Mouse (Mus musculus): Measurements from ENCODE around the gene Parg. TPM values are rescaled to one million over a fixed set of nuclear protein-coding genes. Genes with fewer than 3 reads are reported as not detected.
"Not testable (repeated sequence)": the region's sequence is repeated elsewhere in the genome, so short reads cannot be mapped to it uniquely, and the experiment has no call there.

Gene Parg
- polyA plus RNA-seq, 1 experiment from 2014 or later: 37.2 TPM

GRCm38 (mm10) chr14:32192437-32192836 is 9.3 kb upstream of the Parg start:
- Histone ChIP-seq H3K36me3 (ENCODE audit: control insufficient read depth, insufficient read depth, low read length) (peaks cover 38% of the 10 kb centered on the region), H3K4me3 (ENCODE audit: low read depth, low read length) (no peak overlapping the region), H3K27me3 (replicated peaks; ENCODE audit: control insufficient read depth, insufficient read depth, low read length) (no peaks in the 10 kb centered on the region), H3K27ac (ENCODE audit: low read depth, low read length) (no peak overlapping the region), H3K9me3 (ENCODE audit: control insufficient read depth, low read length) (no peaks in the 10 kb centered on the region), H3K4me1 (replicated peaks; ENCODE audit: control insufficient read depth, insufficient read depth, low read length) (no peaks in the 10 kb centered on the region), H3K4me2 (no peak overlapping the region), H3K9ac (ENCODE audit: low read depth, low read length) (no peak overlapping the region)
- DNase-seq (ENCODE audit: low spot score): peak; percentile 49
- ATAC-seq (replicated peaks; ENCODE audit: low FRiP score): no peak
- 39% methylated on average over 3 of the region's 3 CpGs for WGBS

DNA sequence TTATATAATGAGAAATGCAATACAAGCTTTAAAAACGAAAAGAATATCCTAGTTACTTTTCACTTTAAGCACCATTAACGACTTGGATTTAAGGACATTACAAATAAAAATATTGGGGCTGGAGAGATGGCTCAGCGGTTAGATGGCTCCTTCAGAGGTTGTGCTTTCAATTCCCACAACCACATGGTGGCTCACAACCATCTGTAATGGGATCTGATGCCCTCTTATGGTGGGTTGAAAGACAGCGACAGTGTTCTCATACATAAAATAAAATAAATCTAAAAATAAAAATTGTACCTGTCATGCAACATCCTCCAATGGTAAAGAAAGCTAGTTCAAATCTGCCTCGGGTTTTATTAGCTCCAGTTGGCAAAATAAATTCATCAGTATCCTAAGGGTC is 8.2 kb upstream of the Parg start:
- H3K9me3 ChIP-seq (ENCODE audit: control insufficient read depth, low read length); DNase-seq (ENCODE audit: low spot score); H3K27me3 ChIP-seq (replicated peaks; ENCODE audit: control insufficient read depth, insufficient read depth, low read length); ATAC-seq (replicated peaks; ENCODE audit: low FRiP score); H3K4me1 ChIP-seq (replicated peaks; ENCODE audit: control insufficient read depth, insufficient read depth, low read length); H3K27ac ChIP-seq (ENCODE audit: low read depth, low read length); H3K9ac ChIP-seq (ENCODE audit: low read depth, low read length); H3K4me3 ChIP-seq (ENCODE audit: low read depth, low read length); H3K4me2 ChIP-seq: not testable (repeated sequence)
- H3K36me3 ChIP-seq (ENCODE audit: control insufficient read depth, insufficient read depth, low read length): peaks cover 39% of the 10 kb centered on the region
- 78% methylated on average over 5 of the region's 5 CpGs for WGBS

DNA sequence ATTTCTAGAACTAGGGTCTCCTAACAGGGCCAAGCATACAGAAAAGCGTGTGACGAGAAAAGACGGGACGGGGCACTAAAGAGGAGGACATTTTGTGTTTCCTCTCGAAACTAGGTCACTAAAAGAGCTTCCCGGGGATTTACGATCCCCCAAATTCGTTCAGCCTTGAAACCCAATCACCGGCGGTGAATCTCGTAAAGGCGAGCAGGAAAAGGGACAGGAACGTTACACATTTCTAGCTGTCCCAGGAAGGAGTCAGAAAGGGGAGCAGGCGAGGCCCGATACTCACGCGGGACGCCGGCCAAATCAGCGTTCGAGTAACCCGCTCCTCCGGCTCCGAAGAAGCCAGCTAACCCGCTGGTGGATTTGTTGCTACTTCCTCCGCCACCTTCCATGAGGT is 395 bp upstream of the Parg start:
- H3K4me3 ChIP-seq (ENCODE audit: low read depth, low read length): peak overlapping the region; percentile 99
- no peaks in the 10 kb centered on the region for H3K9me3 ChIP-seq (ENCODE audit: control insufficient read depth, low read length)
- ATAC-seq (replicated peaks; ENCODE audit: low FRiP score) (peak; percentile 18; the same call in 1 of the 2 replicates), DNase-seq (ENCODE audit: low spot score) (peak; percentile 57)
- no peak overlapping the region for H3K27ac ChIP-seq (ENCODE audit: low read depth, low read length)
- WGBS: under 1% methylated on average over 26 of the region's 26 CpGs
- peaks cover 23% of the 10 kb centered on the region for H3K36me3 ChIP-seq (ENCODE audit: control insufficient read depth, insufficient read depth, low read length)
- peak overlapping the region; percentile 90 for H3K4me2 ChIP-seq
- H3K27me3 ChIP-seq (replicated peaks; ENCODE audit: control insufficient read depth, insufficient read depth, low read length): no peaks in the 10 kb centered on the region
- H3K4me1 ChIP-seq (replicated peaks; ENCODE audit: control insufficient read depth, insufficient read depth, low read length): peaks cover 18% of the 10 kb centered on the region
- H3K9ac ChIP-seq (ENCODE audit: low read depth, low read length): peak overlapping the region; percentile 76

GRCm38 (mm10) chr14:32226601-32227000 is 24.9 kb downstream of the Parg start:
- no peak overlapping the region for H3K27ac ChIP-seq (ENCODE audit: low read depth, low read length)
- ATAC-seq (replicated peaks; ENCODE audit: low FRiP score) (no peak), DNase-seq (ENCODE audit: low spot score) (no peak)
- H3K4me3 ChIP-seq (ENCODE audit: low read depth, low read length): no peak overlapping the region
- no peak overlapping the region for H3K4me2 ChIP-seq
- H3K4me1 ChIP-seq (replicated peaks; ENCODE audit: control insufficient read depth, insufficient read depth, low read length): no peaks in the 10 kb centered on the region; the same call in 1 of the 2 replicates
- H3K36me3 ChIP-seq (ENCODE audit: control insufficient read depth, insufficient read depth, low read length): no peaks in the 10 kb centered on the region; the same call in 1 of the 2 replicates
- H3K9me3 ChIP-seq (ENCODE audit: control insufficient read depth, low read length): no peaks in the 10 kb centered on the region
- H3K9ac ChIP-seq (ENCODE audit: low read depth, low read length): no peak overlapping the region
- H3K27me3 ChIP-seq (replicated peaks; ENCODE audit: control insufficient read depth, insufficient read depth, low read length): no peaks in the 10 kb centered on the region

GRCm38 (mm10) chr14:32228996-32229395 is 27.2 kb downstream of the Parg start:
- H3K27ac ChIP-seq (ENCODE audit: low read depth, low read length): no peak overlapping the region
- under 1% methylated on average over 2 of the region's 2 CpGs for WGBS
- H3K9ac ChIP-seq (ENCODE audit: low read depth, low read length): no peak overlapping the region
- H3K36me3 ChIP-seq (ENCODE audit: control insufficient read depth, insufficient read depth, low read length): no peaks in the 10 kb centered on the region; the same call in 1 of the 2 replicates
- DNase-seq (ENCODE audit: low spot score) (no peak), ATAC-seq (replicated peaks; ENCODE audit: low FRiP score) (no peak)
- no peaks in the 10 kb centered on the region; the same call in 1 of the 2 replicates for H3K4me1 ChIP-seq (replicated peaks; ENCODE audit: control insufficient read depth, insufficient read depth, low read length)
- no peak overlapping the region for H3K4me3 ChIP-seq (ENCODE audit: low read depth, low read length)
- H3K27me3 ChIP-seq (replicated peaks; ENCODE audit: control insufficient read depth, insufficient read depth, low read length): no peaks in the 10 kb centered on the region
- no peak overlapping the region for H3K4me2 ChIP-seq
- H3K9me3 ChIP-seq (ENCODE audit: control insufficient read depth, low read length): no peaks in the 10 kb centered on the region

- no peak for ATAC-seq (replicated peaks; ENCODE audit: low FRiP score)
- DNase-seq (ENCODE audit: low spot score): no peak
- Histone ChIP-seq H3K9me3 (ENCODE audit: control insufficient read depth, low read length) (no peaks in the 10 kb centered on the region), H3K4me1 (replicated peaks; ENCODE audit: control insufficient read depth, insufficient read depth, low read length) (no peaks in the 10 kb centered on the region), H3K9ac (ENCODE audit: low read depth, low read length) (no peak overlapping the region), H3K4me2 (no peak overlapping the region), H3K27me3 (replicated peaks; ENCODE audit: control insufficient read depth, insufficient read depth, low read length) (no peaks in the 10 kb centered on the region), H3K27ac (ENCODE audit: low read depth, low read length) (no peak overlapping the region), H3K36me3 (ENCODE audit: control insufficient read depth, insufficient read depth, low read length) (peaks cover 5% of the 10 kb centered on the region; the same call in 1 of the 2 replicates), H3K4me3 (ENCODE audit: low read depth, low read length) (no peak overlapping the region)
- WGBS: 88% methylated on average over 4 of the region's 4 CpGs
These were observed 40.7 kb downstream of the Parg start for GRCm38 (mm10) chr14:32242401-32242800.

- DNase-seq (ENCODE audit: low spot score): no peak
- H3K27ac ChIP-seq (ENCODE audit: low read depth, low read length): no peak overlapping the region
- no peaks in the 10 kb centered on the region for H3K27me3 ChIP-seq (replicated peaks; ENCODE audit: control insufficient read depth, insufficient read depth, low read length)
- no peak for ATAC-seq (replicated peaks; ENCODE audit: low FRiP score)
- H3K9ac ChIP-seq (ENCODE audit: low read depth, low read length): no peak overlapping the region
- H3K9me3 ChIP-seq (ENCODE audit: control insufficient read depth, low read length): no peaks in the 10 kb centered on the region
- no peaks in the 10 kb centered on the region for H3K4me1 ChIP-seq (replicated peaks; ENCODE audit: control insufficient read depth, insufficient read depth, low read length)
- peaks cover 2% of the 10 kb centered on the region; the same call in 1 of the 2 replicates for H3K36me3 ChIP-seq (ENCODE audit: control insufficient read depth, insufficient read depth, low read length)
- no peak overlapping the region for H3K4me3 ChIP-seq (ENCODE audit: low read depth, low read length)
- H3K4me2 ChIP-seq: no peak overlapping the region
- 73% methylated on average over 2 of the region's 2 CpGs for WGBS
These were observed 44.3 kb downstream of the Parg start for GRCm38 (mm10) chr14:32246019-32246418.

DNA sequence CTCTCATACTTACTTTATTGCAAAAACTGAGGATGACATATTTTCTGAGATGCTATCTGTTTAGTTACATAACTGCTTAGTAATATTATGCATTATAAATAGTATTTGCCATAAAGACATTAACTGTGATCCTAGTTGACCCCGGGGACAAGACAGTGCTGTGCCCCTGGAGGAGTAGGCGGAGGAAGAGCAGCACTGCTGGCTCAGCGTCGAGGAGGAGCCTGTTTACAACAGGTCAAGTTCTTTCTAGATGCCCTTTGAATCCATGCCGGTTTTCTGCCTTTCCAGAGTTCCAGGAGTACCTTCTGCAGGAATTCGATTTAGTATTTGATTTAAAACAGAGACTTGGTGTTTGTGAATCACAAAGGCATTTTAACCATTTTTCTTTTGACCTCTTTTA is 47.9 kb downstream of the Parg start:
- DNase-seq (ENCODE audit: low spot score) (no peak), ATAC-seq (replicated peaks; ENCODE audit: low FRiP score) (no peak)
- Histone ChIP-seq H3K27ac (ENCODE audit: low read depth, low read length) (no peak overlapping the region), H3K9me3 (ENCODE audit: control insufficient read depth, low read length) (no peaks in the 10 kb centered on the region), H3K27me3 (replicated peaks; ENCODE audit: control insufficient read depth, insufficient read depth, low read length) (no peaks in the 10 kb centered on the region), H3K4me3 (ENCODE audit: low read depth, low read length) (no peak overlapping the region), H3K9ac (ENCODE audit: low read depth, low read length) (no peak overlapping the region), H3K4me1 (replicated peaks; ENCODE audit: control insufficient read depth, insufficient read depth, low read length) (no peaks in the 10 kb centered on the region), H3K4me2 (no peak overlapping the region), H3K36me3 (ENCODE audit: control insufficient read depth, insufficient read depth, low read length) (peaks cover 5% of the 10 kb centered on the region; the same call in 1 of the 2 replicates)
- WGBS: 88% methylated on average over 6 of the region's 6 CpGs

GRCm38 (mm10) chr14:32260830-32261229 is 59.1 kb downstream of the Parg start:
- H3K4me2 ChIP-seq: no peak overlapping the region
- no peaks in the 10 kb centered on the region for H3K27me3 ChIP-seq (replicated peaks; ENCODE audit: control insufficient read depth, insufficient read depth, low read length)
- no peaks in the 10 kb centered on the region for H3K4me1 ChIP-seq (replicated peaks; ENCODE audit: control insufficient read depth, insufficient read depth, low read length)
- DNase-seq (ENCODE audit: low spot score): no peak
- no peak overlapping the region for H3K9ac ChIP-seq (ENCODE audit: low read depth, low read length)
- no peaks in the 10 kb centered on the region for H3K9me3 ChIP-seq (ENCODE audit: control insufficient read depth, low read length)
- no peak overlapping the region for H3K4me3 ChIP-seq (ENCODE audit: low read depth, low read length)
- H3K36me3 ChIP-seq (ENCODE audit: control insufficient read depth, insufficient read depth, low read length): peaks cover 4% of the 10 kb centered on the region; the same call in 1 of the 2 replicates
- H3K27ac ChIP-seq (ENCODE audit: low read depth, low read length): no peak overlapping the region
- WGBS: 87% methylated on average over 6 of the region's 6 CpGs
- ATAC-seq (replicated peaks; ENCODE audit: low FRiP score): no peak
